Mouse (Mus musculus) MEL (cell line): Measurements from ENCODE around the gene Erbin. TPM values are rescaled to one million over a fixed set of nuclear protein-coding genes. Genes with fewer than 3 reads are reported as not detected.

Experiments used
- DNase-seq: peaks from one replicate; pipeline ENCODE4 v3.0.0; 2011; ENCODE audit warnings: low read depth, low spot score
- H3K27ac ChIP-seq: 2 replicates; pipeline ENCODE4 v1.5.1; 2012; ENCODE audit warnings: low read depth, mild to moderate bottlenecking, control low read depth, low read length, moderate library complexity; ENCODE audit not compliant: control insufficient read depth
- H3K27me3 ChIP-seq, 2 experiments: fragments of 150-350 bp in 1 of 2; sonication (generic) in 1 of 2; 2 replicates each; pipeline ENCODE4 v1.6.1; 2012; ENCODE audit warnings: low read length in 2 of 2, mild to moderate bottlenecking in 2 of 2, improper control_type of control experiment in 1 of 2, moderate library complexity in 1 of 2; ENCODE audit not compliant: insufficient read depth in 2 of 2, control insufficient read depth in 1 of 2
- H3K36me3 ChIP-seq, 2 experiments: 2 replicates each; pipeline ENCODE4 v1.6.1; 2012 to 2014; ENCODE audit warnings: low read length in 2 of 2, improper control_type of control experiment in 1 of 2, inconsistent platforms in 1 of 2, mild to moderate bottlenecking in 1 of 2; ENCODE audit not compliant: insufficient read depth in 2 of 2, control insufficient read depth in 1 of 2
- H3K4me1 ChIP-seq, 2 experiments: fragments of 150-350 bp in 1 of 2; sonication (generic) in 1 of 2; 2 replicates each; pipeline ENCODE4 v1.6.1; 2012; ENCODE audit warnings: low read length in 2 of 2, improper control_type of control experiment in 1 of 2, mild to moderate bottlenecking in 1 of 2; ENCODE audit not compliant: insufficient read depth in 2 of 2, control insufficient read depth in 1 of 2
- H3K4me3 ChIP-seq, 2 experiments: fragments of 150-350 bp in 1 of 2; sonication (generic) in 1 of 2; 2 replicates each; pipeline ENCODE4 v1.5.1; 2012; ENCODE audit warnings: low read depth in 2 of 2, low read length in 2 of 2, mild to moderate bottlenecking in 2 of 2, moderate library complexity in 2 of 2, control low read depth in 1 of 2, improper control_type of control experiment in 1 of 2; ENCODE audit not compliant: control insufficient read depth in 1 of 2, insufficient read depth in 1 of 2
- H3K79me2 ChIP-seq: 2 replicates; pipeline ENCODE4 v1.6.1; 2012; ENCODE audit warnings: mild to moderate bottlenecking, low read length, moderate library complexity; ENCODE audit not compliant: control insufficient read depth, poor library complexity, insufficient read depth
- H3K9ac ChIP-seq: 2 replicates; pipeline ENCODE4 v1.6.1; 2012; ENCODE audit warnings: low read depth, mild to moderate bottlenecking, control low read depth, low read length, moderate library complexity; ENCODE audit not compliant: control insufficient read depth, poor library complexity, severe bottlenecking
- H3K9me3 ChIP-seq: fragments of 150-350 bp; sonication (generic); replicated peaks from 2 replicates; pipeline ENCODE4 v1.6.1; 2012; ENCODE audit warnings: mild to moderate bottlenecking, low read length, improper control_type of control experiment, moderate library complexity; ENCODE audit not compliant: insufficient read depth
- BHLHE40 ChIP-seq: IDR thresholded peaks from 2 replicates; pipeline ENCODE4 v1.6.1; 2012; ENCODE audit warnings: low read depth, mild to moderate bottlenecking, inconsistent platforms, low read length, improper control_type of control experiment, borderline replicate concordance
- CHD1 ChIP-seq: IDR thresholded peaks from 2 replicates; pipeline ENCODE4 v1.6.1; 2012; ENCODE audit warnings: low read depth, mild to moderate bottlenecking, inconsistent platforms, low read length, improper control_type of control experiment
- CTCF ChIP-seq, 3 experiments: IDR thresholded peaks in 2 of 3; conservative IDR thresholded peaks in 1 of 3; 2 replicates each; pipeline ENCODE4 v1.5.1; 2011 to 2012; ENCODE audit warnings: low read length in 3 of 3, low read depth in 2 of 3, mild to moderate bottlenecking in 2 of 3, improper control_type of control experiment in 1 of 3, inconsistent platforms in 1 of 3, mixed read lengths in 1 of 3, moderate library complexity in 1 of 3; ENCODE audit not compliant: control insufficient read depth in 1 of 3, insufficient read depth in 1 of 3, poor library complexity in 1 of 3, severe bottlenecking in 1 of 3
- E2F4 ChIP-seq: IDR thresholded peaks from 2 replicates; pipeline ENCODE4 v1.6.1; 2011; ENCODE audit warnings: low read depth, low read length, improper control_type of control experiment, borderline replicate concordance
- ELF1 ChIP-seq: IDR thresholded peaks from 2 replicates; pipeline ENCODE4 v1.6.1; 2014; ENCODE audit warnings: low read depth, mild to moderate bottlenecking, inconsistent platforms, low read length, improper control_type of control experiment, moderate library complexity
- EP300 ChIP-seq, 2 experiments: IDR thresholded peaks; 2 replicates each; pipeline ENCODE4 v1.6.1; 2011; ENCODE audit warnings: improper control_type of control experiment in 2 of 2, low read length in 2 of 2, low read depth in 1 of 2, mild to moderate bottlenecking in 1 of 2
- GABPA ChIP-seq: IDR thresholded peaks from 2 replicates; pipeline ENCODE4 v1.6.1; 2012; ENCODE audit warnings: low read depth, mild to moderate bottlenecking, inconsistent platforms, low read length, improper control_type of control experiment, moderate library complexity
- HCFC1 ChIP-seq: IDR thresholded peaks from 2 replicates; pipeline ENCODE4 v1.6.1; 2012; ENCODE audit warnings: low read depth, mild to moderate bottlenecking, inconsistent platforms, low read length, improper control_type of control experiment, moderate library complexity
- JUND ChIP-seq: IDR thresholded peaks from 2 replicates; pipeline ENCODE4 v1.6.1; 2011; ENCODE audit warnings: low read depth, mild to moderate bottlenecking, improper control_type of control experiment, low read length
- MAZ ChIP-seq: IDR thresholded peaks from 2 replicates; pipeline ENCODE4 v1.6.1; 2012; ENCODE audit warnings: low read depth, mild to moderate bottlenecking, inconsistent platforms, low read length, improper control_type of control experiment
- MXI1 ChIP-seq: IDR thresholded peaks from 2 replicates; pipeline ENCODE4 v1.6.1; 2011; ENCODE audit warnings: mild to moderate bottlenecking, low read depth, low read length, improper control_type of control experiment
- NELFE ChIP-seq: IDR thresholded peaks from 2 replicates; pipeline ENCODE4 v1.6.1; 2011; ENCODE audit warnings: low read depth, low read length, improper control_type of control experiment
- NRF1 ChIP-seq: IDR thresholded peaks from 2 replicates; pipeline ENCODE4 v1.6.1; 2014; ENCODE audit warnings: low read depth, mild to moderate bottlenecking, inconsistent platforms, low read length, improper control_type of control experiment, moderate library complexity; ENCODE audit not compliant: poor library complexity, insufficient read depth, severe bottlenecking
- POLR2AphosphoS2 ChIP-seq: IDR thresholded peaks from 2 replicates; pipeline ENCODE4 v1.6.1; 2011; ENCODE audit warnings: low read length, improper control_type of control experiment
- POLR2AphosphoS5 ChIP-seq: IDR thresholded peaks from 2 replicates; pipeline ENCODE4 v1.6.1; 2012; ENCODE audit warnings: low read depth, borderline replicate concordance, mild to moderate bottlenecking, inconsistent platforms, low read length, moderate library complexity, mixed read lengths
- RAD21 ChIP-seq: IDR thresholded peaks from 2 replicates; pipeline ENCODE4 v1.6.1; 2011; ENCODE audit warnings: mild to moderate bottlenecking, low read depth, low read length, improper control_type of control experiment
- SIN3A ChIP-seq: IDR thresholded peaks from 2 replicates; pipeline ENCODE4 v1.6.1; 2012; ENCODE audit warnings: low read length, improper control_type of control experiment, inconsistent platforms
- SMC3 ChIP-seq: IDR thresholded peaks from 2 replicates; pipeline ENCODE4 v1.6.1; 2011; ENCODE audit warnings: low read depth, low read length, improper control_type of control experiment
- TBP ChIP-seq: IDR thresholded peaks from 2 replicates; pipeline ENCODE4 v1.8.0; 2011; ENCODE audit warnings: low read depth, low read length, improper control_type of control experiment
- UBTF ChIP-seq: IDR thresholded peaks from 2 replicates; pipeline ENCODE4 v1.6.1; 2012; ENCODE audit warnings: low read depth, mild to moderate bottlenecking, inconsistent platforms, low read length, improper control_type of control experiment, moderate library complexity, borderline replicate concordance; ENCODE audit not compliant: insufficient read depth
- USF1 ChIP-seq: IDR thresholded peaks from 2 replicates; pipeline ENCODE4 v1.6.1; 2014; ENCODE audit warnings: low read depth, mild to moderate bottlenecking, inconsistent platforms, low read length, improper control_type of control experiment, moderate library complexity
- USF2 ChIP-seq, 2 experiments: IDR thresholded peaks; 2 replicates each; pipeline ENCODE4 v1.6.1; 2011 to 2012; ENCODE audit warnings: improper control_type of control experiment in 2 of 2, low read length in 2 of 2, borderline replicate concordance in 1 of 2, inconsistent platforms in 1 of 2, low read depth in 1 of 2, mild to moderate bottlenecking in 1 of 2; ENCODE audit not compliant: insufficient read depth in 1 of 2
- ZKSCAN1 ChIP-seq: IDR thresholded peaks from 2 replicates; pipeline ENCODE4 v1.6.1; 2012; ENCODE audit warnings: low read depth, mild to moderate bottlenecking, inconsistent platforms, low read length, improper control_type of control experiment, moderate library complexity
- ZNF384 ChIP-seq: IDR thresholded peaks from 2 replicates; pipeline ENCODE4 v1.6.1; 2012; ENCODE audit warnings: low read depth, mild to moderate bottlenecking, inconsistent platforms, low read length, improper control_type of control experiment
- polyA plus RNA-seq, 2 experiments: library from polyadenylated mRNA; stranded (reverse) in 1 of 2; unstranded in 1 of 2; fragments of >175 nt in 1 of 2; fragments of >200 nt in 1 of 2; gene quantifications; 2 replicates each; pipeline versions ENCODE4 v1.2.1 to v1.2.4; 2012; ENCODE audit warnings: low replicate concordance in 2 of 2, low read depth in 1 of 2; ENCODE audit not compliant: insufficient read length in 2 of 2, insufficient read depth in 1 of 2, missing spikeins in 1 of 2
- total RNA-seq: library from RNA; depleted of rRNA; stranded (reverse); fragments of 300-350 nt; gene quantifications from 2 replicates; pipeline ENCODE4 v1.2.3, GENCODE M21; 2012; rRNA removed

Gene Erbin
- total and polyA plus RNA-seq, 3 experiments = 15.2 to 18.6 TPM; not detected in 1

GRCm38 (mm10) chr13:103772917-103773316, 147.4 kb downstream of the Erbin start (continued):
- no peak for TF ChIP-seq JUND
- no peak for TF ChIP-seq UBTF
- no peak for TF ChIP-seq CTCF (IDR thresholded peaks at IDR 0.05 in 2 of 3, conservative IDR thresholded peaks at IDR 0.05 in 1 of 3; ENCODE audit: control insufficient read depth in 1 of 3, insufficient read depth in 1 of 3, low read depth in 2 of 3, low read length in 3 of 3, poor library complexity in 1 of 3, severe bottlenecking in 1 of 3)
- TF ChIP-seq EP300 (IDR thresholded peaks at IDR 0.05; ENCODE audit: low read depth in 1 of 2, low read length in 2 of 2) = peak; percentile 54 to 69; a peak in 2 of 4 replicates
- TF ChIP-seq RAD21 = no peak; the same call in 1 of the 2 replicates
- TF ChIP-seq HCFC1 = peak; percentile 47; the same call in 1 of the 2 replicates
- TF ChIP-seq BHLHE40 = peak; percentile 21; the same call in 1 of the 2 replicates
- no peak for TF ChIP-seq MAZ
- TF ChIP-seq MXI1 = no peak; the same call in 1 of the 2 replicates
- no peak for TF ChIP-seq TBP
- TF ChIP-seq ELF1 = no peak
- TF ChIP-seq ZNF384 = no peak
- no peak for TF ChIP-seq SMC3
- no peak for TF ChIP-seq NELFE
- no peak for TF ChIP-seq POLR2AphosphoS5
- no peak for TF ChIP-seq POLR2AphosphoS2
- no peak for TF ChIP-seq E2F4
- no peak for TF ChIP-seq USF1
- TF ChIP-seq ZKSCAN1 = no peak
- no peak for TF ChIP-seq NRF1
- TF ChIP-seq GABPA = no peak
- TF ChIP-seq SIN3A = peak; percentile 30; the same call in 1 of the 2 replicates

- Histone ChIP-seq H3K4me1 (peaks cover 5 to 13% of the 10 kb centered on the region in 2 experiments), H3K36me3 (peaks cover 24 to 39% of the 10 kb centered on the region in 2 experiments)
- TF ChIP-seq USF2 (IDR thresholded peaks at IDR 0.05; ENCODE audit: borderline replicate concordance in 1 of 2, insufficient read depth in 1 of 2, low read depth in 1 of 2, low read length in 2 of 2) (no peak), CHD1 (no peak), SIN3A (0 out of 2 replicates have a peak, but pooled peaks have one; percentile 39)
Measured at GRCm38 (mm10) chr13:103770821-103771220, 149.5 kb downstream of the Erbin start.

More at GRCm38 (mm10) chr13:103770821-103771220, 149.5 kb downstream of the Erbin start:
- H3K9ac ChIP-seq = no peak overlapping the region
- peaks cover 39% of the 10 kb centered on the region for H3K79me2 ChIP-seq
- no peak overlapping the region for H3K27ac ChIP-seq
- H3K27me3 ChIP-seq = no peaks in the 10 kb centered on the region
- H3K4me3 ChIP-seq = no peak overlapping the region
- no peaks in the 10 kb centered on the region for H3K9me3 ChIP-seq
- peak; percentile 12 for DNase-seq

Other genes with a start within 250 kb of the Erbin start
- 31.0 and 31.4 TPM in 2 replicates for gene Srek1, start 145.9 kb downstream of the Erbin start, total RNA-seq
- gene Srek1, start 145.9 kb downstream of the Erbin start, polyA plus RNA-seq = 10 to 100 TPM in 1 of 2 experiments, not detected in 1; 68.5 TPM
- 14.2 and 15.4 TPM in 2 replicates for gene Nln, start 189.1 kb upstream of the Erbin start, total RNA-seq
- gene Nln, start 189.1 kb upstream of the Erbin start, polyA plus RNA-seq = 100 to 1,000 TPM in 1 of 2 experiments, 10 to 100 TPM in 1; 16.1 to 229 TPM
- 0.03 TPM in 1 of 2 replicates, not detected in the other for gene Sgtb, start 189.2 kb upstream of the Erbin start, total RNA-seq
- gene Sgtb, start 189.2 kb upstream of the Erbin start, polyA plus RNA-seq = under 1 TPM in 1 of 2 experiments, not detected in 1; 0.11 TPM